Mouse (Mus musculus) intestine, postnatal 0 days (tissue): Measurements from ENCODE around the gene Kansl1l. TPM values are rescaled to one million over a fixed set of nuclear protein-coding genes. Genes with fewer than 3 reads are reported as not detected.

Experiments
- ATAC-seq: fragments of 200-750 bp; cut with Nextera tagmentation; 2 replicates; pipeline ENCODE4 v1.8.0; 2017; ENCODE audit warnings: mild to moderate bottlenecking, moderate TSS enrichment, moderate library complexity
- H3K27ac ChIP-seq: fragments of 300-500 bp; sonication (generic); 2 replicates; pipeline ENCODE4 v1.5.1; 2014; ENCODE audit warnings: mild to moderate bottlenecking, low read depth, low read length, moderate library complexity
- H3K27me3 ChIP-seq: fragments of 300-500 bp; sonication (generic); replicated peaks from 2 replicates; pipeline ENCODE4 v1.6.1; 2014; ENCODE audit warnings: low read length, mixed read lengths; ENCODE audit not compliant: control insufficient read depth, insufficient read depth
- H3K36me3 ChIP-seq: fragments of 300-500 bp; sonication (generic); 2 replicates; pipeline ENCODE4 v1.6.1; 2014; ENCODE audit warnings: mild to moderate bottlenecking, moderate library complexity; ENCODE audit not compliant: control insufficient read depth, insufficient read depth
- H3K4me1 ChIP-seq: fragments of 300-500 bp; sonication (generic); replicated peaks from 2 replicates; pipeline ENCODE4 v1.6.1; 2014; ENCODE audit warnings: antibody characterized with exemption, low read length, mixed read lengths; ENCODE audit not compliant: control insufficient read depth, insufficient read depth
- H3K4me2 ChIP-seq: fragments of 300-500 bp; sonication (generic); replicated peaks from 2 replicates; pipeline ENCODE4 v1.6.1; 2014; ENCODE audit warnings: low read depth, mild to moderate bottlenecking, moderate library complexity
- H3K4me3 ChIP-seq: fragments of 300-500 bp; sonication (generic); 2 replicates; pipeline ENCODE4 v1.5.1; 2014; ENCODE audit warnings: low read depth, low read length
- H3K9ac ChIP-seq: fragments of 300-500 bp; sonication (generic); 2 replicates; pipeline ENCODE4 v1.6.1; 2014; ENCODE audit warnings: mild to moderate bottlenecking, low read depth, low read length
- H3K9me3 ChIP-seq: fragments of 300-500 bp; sonication (generic); 2 replicates; pipeline ENCODE4 v1.6.1; 2016; ENCODE audit warnings: mixed run types; ENCODE audit not compliant: control insufficient read depth
- CTCF ChIP-seq: sonication (generic); IDR thresholded peaks from 2 replicates; pipeline ENCODE4 v1.5.1; 2016; ENCODE audit warnings: low read depth, mild to moderate bottlenecking, control low read depth, antibody characterized with exemption, moderate library complexity
- WGBS: fragments of 180-500 bp; shearing (Covaris S2); extraction: QIAGEN DNeasy Blood & Tissue Kit; methylation state at CpG from one replicate; pipeline ENCODE4 v1.1.7; 2014; 5-methylcytosine and 5-hydroxymethylcytosine counted together
- polyA plus RNA-seq: library from polyadenylated mRNA; unstranded; fragments of >200 nt; fragmentation: Nextera tagmentation; extraction: Ambion mirVana; gene quantifications from 2 replicates; pipeline ENCODE4 v1.2.1, GENCODE M21; 2015

Gene Kansl1l
- polyA plus RNA-seq, 1 experiment from 2014 or later: 7.2 TPM

DNA sequence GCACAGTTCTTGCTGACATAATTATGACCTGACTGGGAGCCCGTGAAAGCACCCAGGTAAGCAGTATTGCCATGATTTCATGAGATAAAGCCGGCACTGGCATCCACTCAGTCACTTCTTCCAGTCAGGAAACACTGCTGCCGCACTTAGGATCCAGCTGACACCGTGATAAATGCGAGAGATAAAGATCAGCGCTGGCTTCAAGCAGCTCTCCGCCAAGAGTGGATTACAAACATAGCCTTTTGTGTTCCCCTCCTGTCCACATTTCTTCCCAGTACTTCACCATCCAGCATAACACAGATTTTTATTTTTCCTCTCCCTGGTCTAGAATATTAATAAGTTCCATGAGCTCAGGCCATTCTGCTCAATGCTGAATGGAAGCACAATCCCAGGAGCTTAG is 2.9 kb upstream of the Kansl1l start:
- Histone ChIP-seq H3K27me3 (no peaks in the 10 kb centered on the region), H3K36me3 (no peaks in the 10 kb centered on the region), H3K9ac (no peak overlapping the region), H3K4me2 (no peak overlapping the region), H3K4me1 (no peaks in the 10 kb centered on the region), H3K9me3 (no peaks in the 10 kb centered on the region), H3K4me3 (no peak overlapping the region), H3K27ac (no peak overlapping the region)
- WGBS: 24% methylated on average over 7 of the region's 7 CpGs
- no peak for TF ChIP-seq CTCF
- ATAC-seq: no peak

GRCm38 (mm10) chr1:66817865-66818315 is 528 bp upstream of the Kansl1l start:
- H3K4me2 ChIP-seq: peak overlapping the region; percentile 92
- WGBS: under 1% methylated on average over 20 of the region's 20 CpGs
- ATAC-seq: peak; percentile 26
- no peaks in the 10 kb centered on the region for H3K36me3 ChIP-seq
- no peaks in the 10 kb centered on the region for H3K9me3 ChIP-seq
- H3K27ac ChIP-seq: peak overlapping the region; percentile 99
- H3K9ac ChIP-seq: peak overlapping the region; percentile 95
- no peaks in the 10 kb centered on the region for H3K4me1 ChIP-seq
- TF ChIP-seq CTCF: no peak
- peak overlapping the region; percentile 90 for H3K4me3 ChIP-seq
- no peaks in the 10 kb centered on the region for H3K27me3 ChIP-seq

DNA sequence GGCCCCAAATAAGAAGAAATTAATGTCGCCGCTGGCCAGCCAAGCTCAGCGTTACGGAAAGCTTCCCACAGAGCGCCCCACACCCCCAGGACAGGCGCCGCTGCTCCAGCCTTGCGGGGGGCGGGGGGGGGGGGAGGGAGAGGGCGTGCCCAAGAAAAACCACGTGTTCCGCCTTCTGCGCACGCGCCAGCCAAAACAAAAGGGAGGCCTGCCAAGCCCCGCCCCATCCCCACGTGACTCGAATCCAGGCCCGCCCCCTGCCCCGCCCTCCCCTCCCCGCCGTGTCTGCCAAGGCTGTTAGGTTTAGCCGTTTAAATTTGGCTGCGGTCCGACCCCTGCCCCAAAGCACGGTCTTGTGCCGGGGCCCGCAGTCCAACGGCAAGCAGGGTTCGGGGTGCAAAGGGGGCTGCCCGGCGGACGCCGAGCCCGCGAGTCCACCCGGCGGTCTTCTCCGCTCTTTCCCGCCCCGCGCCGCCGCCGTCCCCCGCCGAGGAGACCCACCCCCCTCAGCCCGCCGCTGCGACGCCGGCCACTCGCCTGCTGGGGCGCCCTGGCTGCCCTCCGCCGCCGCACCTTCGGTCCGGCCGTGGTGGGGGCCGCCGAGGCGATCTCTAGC is 417 bp downstream of the Kansl1l start:
- Histone ChIP-seq H3K36me3 (no peaks in the 10 kb centered on the region), H3K27ac (peak overlapping the region; percentile 99), H3K4me2 (peak overlapping the region; percentile 92), H3K4me1 (no peaks in the 10 kb centered on the region), H3K27me3 (no peaks in the 10 kb centered on the region), H3K9ac (peak overlapping the region; percentile 95), H3K9me3 (no peaks in the 10 kb centered on the region), H3K4me3 (peak overlapping the region; percentile 90)
- under 1% methylated on average over 31 of the region's 63 CpGs for WGBS
- ATAC-seq: peak; percentile 84
- peak; percentile 40 for TF ChIP-seq CTCF

DNA sequence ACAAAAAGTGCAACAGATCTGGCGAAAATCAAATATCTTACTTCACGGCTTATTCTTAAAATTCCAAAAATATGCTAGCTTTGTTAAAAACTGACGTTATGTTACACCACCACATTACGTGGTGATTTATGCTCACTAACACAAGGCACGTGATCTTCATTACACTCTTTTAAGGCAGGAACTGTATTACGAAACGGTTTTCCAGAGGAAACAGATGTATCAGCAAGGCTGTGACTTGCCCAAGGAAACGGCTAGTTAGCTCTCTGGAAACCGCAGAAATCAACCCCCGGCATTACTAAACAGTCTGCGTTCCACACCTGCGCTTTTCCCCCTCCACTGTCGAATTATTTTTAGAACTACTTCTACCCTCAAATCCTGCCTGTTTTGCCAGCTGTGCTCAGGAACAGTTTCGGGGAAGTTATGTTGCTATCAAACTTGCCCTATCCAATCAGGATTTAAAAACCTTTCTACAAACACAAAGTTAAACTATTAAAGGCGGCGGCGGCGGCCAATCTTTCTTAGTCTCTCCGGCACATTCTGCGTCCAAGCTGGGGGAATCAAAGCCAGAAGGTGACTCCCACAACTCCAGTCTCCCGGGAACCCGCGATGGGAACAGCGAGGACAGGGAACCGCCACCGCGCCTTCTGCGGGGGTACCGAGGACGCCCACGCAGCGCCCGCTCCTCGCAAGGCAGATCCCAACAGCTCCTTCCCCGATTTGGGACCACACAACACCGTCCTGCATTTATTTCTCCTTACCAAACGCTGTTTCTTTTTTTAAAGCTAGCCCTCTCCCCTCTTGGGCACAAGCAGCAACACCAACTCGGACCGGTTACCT is 1.2 kb downstream of the Kansl1l start:
- H3K27me3 ChIP-seq: no peaks in the 10 kb centered on the region
- no peaks in the 10 kb centered on the region for H3K9me3 ChIP-seq
- whole genome bisulfite sequencing: under 1% methylated on average over 39 of the region's 39 CpGs
- peak; percentile 41 for ATAC-seq
- no peaks in the 10 kb centered on the region for H3K4me1 ChIP-seq
- H3K9ac ChIP-seq: peak overlapping the region; percentile 95
- H3K4me2 ChIP-seq: peak overlapping the region; percentile 92
- peak overlapping the region; percentile 90 for H3K4me3 ChIP-seq
- TF ChIP-seq CTCF: no peak
- H3K36me3 ChIP-seq: no peaks in the 10 kb centered on the region
- H3K27ac ChIP-seq: peak overlapping the region; percentile 99

DNA sequence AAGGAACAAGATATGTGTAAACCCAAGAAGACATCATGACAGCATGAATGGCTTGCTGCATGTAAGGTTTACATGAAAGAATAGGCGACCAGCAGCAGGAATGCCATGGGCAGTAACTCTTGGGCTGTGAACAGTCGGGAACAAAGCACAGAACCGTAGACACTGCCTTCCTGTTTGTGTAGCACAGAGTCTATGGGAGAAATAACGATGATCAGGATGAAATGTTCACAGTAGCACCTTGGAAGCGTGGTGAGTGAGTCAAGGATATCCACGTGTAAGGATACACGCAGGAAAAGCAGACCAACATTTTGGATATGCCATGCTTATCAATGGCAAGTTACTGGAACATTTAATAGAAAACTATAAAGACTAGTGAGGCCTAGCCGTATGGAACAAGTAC is 2.6 kb downstream of the Kansl1l start:
- no peak overlapping the region for H3K4me3 ChIP-seq

GRCm38 (mm10) chr1:66813191-66813590 is 4.2 kb downstream of the Kansl1l start:
- Histone ChIP-seq H3K27me3 (no peaks in the 10 kb centered on the region), H3K4me2 (no peak overlapping the region), H3K4me1 (no peaks in the 10 kb centered on the region), H3K4me3 (no peak overlapping the region), H3K9me3 (no peaks in the 10 kb centered on the region), H3K9ac (no peak overlapping the region), H3K36me3 (no peaks in the 10 kb centered on the region), H3K27ac (no peak overlapping the region)
- no peak for ATAC-seq
- WGBS: 85% methylated on average over 1 of the region's 1 CpGs
- TF ChIP-seq CTCF: peak; percentile 25

More for the DNA sequence above, 2.6 kb downstream of the Kansl1l start:
- ATAC-seq: no peak
- no peak overlapping the region for H3K9ac ChIP-seq
- no peaks in the 10 kb centered on the region for H3K36me3 ChIP-seq
- no peaks in the 10 kb centered on the region for H3K27me3 ChIP-seq
- no peaks in the 10 kb centered on the region for H3K9me3 ChIP-seq
- H3K4me2 ChIP-seq: peak overlapping the region; percentile 40
- H3K27ac ChIP-seq: no peak overlapping the region
- TF ChIP-seq CTCF: no peak
- WGBS: 61% methylated on average over 8 of the region's 8 CpGs
- H3K4me1 ChIP-seq: no peaks in the 10 kb centered on the region
